20 mouse cellular contexts compared by ENCODE assay signal in genomic region chr2:40941301-40941700, GRCm38 (mm10).
DNase-seq lines count a peak whose midpoint lies in the region; ATAC-seq and TF ChIP-seq lines count a peak whose summit lies in the region.
"Had no signal": no experiment of that assay in that cellular context is flagged by ENCODE, and none has a peak within 500 bp of the region (broad histone marks: within the 10 kb centered on the region; RNA-seq: fewer than 3 reads in every experiment).

No protein-coding gene starts in this region.

- H3K4me3 ChIP-seq in forebrain, embryonic 14.5 days (ENCODE audit: low read depth, low read length) = no peak overlapping the region
- H3K4me3 ChIP-seq in forebrain, embryonic 12.5 days (replicated peaks) = no peak overlapping the region
- H3K4me3 ChIP-seq in hindbrain, postnatal 0 days (ENCODE audit: low read length) = no peak overlapping the region
- no peak overlapping the region for H3K4me3 ChIP-seq in hindbrain, embryonic 13.5 days
- H3K4me3 ChIP-seq: embryonic facial prominence, embryonic 13.5 days; forebrain, embryonic 15.5 days had no signal

- no peaks in the 10 kb centered on the region for H3K9me3 ChIP-seq in forebrain, embryonic 14.5 days (replicated peaks; ENCODE audit: control insufficient read depth, low read length)
- no peaks in the 10 kb centered on the region for H3K9me3 ChIP-seq in forebrain, embryonic 12.5 days
- no peaks in the 10 kb centered on the region for H3K9me3 ChIP-seq in hindbrain, postnatal 0 days (ENCODE audit: low read length)
- H3K9me3 ChIP-seq in hindbrain, embryonic 13.5 days = no peaks in the 10 kb centered on the region
- H3K9me3 ChIP-seq: embryonic facial prominence, embryonic 13.5 days; forebrain, embryonic 15.5 days had no signal

- H3K36me3 ChIP-seq in forebrain, embryonic 14.5 days (ENCODE audit: control insufficient read depth, insufficient read depth, low read length) = no peaks in the 10 kb centered on the region
- no peaks in the 10 kb centered on the region for H3K36me3 ChIP-seq in forebrain, embryonic 12.5 days (replicated peaks)
- H3K36me3 ChIP-seq in hindbrain, postnatal 0 days (ENCODE audit: insufficient read depth, low read length) = no peaks in the 10 kb centered on the region
- H3K36me3 ChIP-seq in hindbrain, embryonic 13.5 days = no peaks in the 10 kb centered on the region
- H3K36me3 ChIP-seq: embryonic facial prominence, embryonic 13.5 days; forebrain, embryonic 15.5 days had no signal

- no peak for TF ChIP-seq POLR2A in brain, embryonic 14.5 days (IDR thresholded peaks at IDR 0.05; ENCODE audit: borderline replicate concordance, extremely low read depth, insufficient read depth, insufficient read length, poor library complexity, severe bottlenecking)

- no peak overlapping the region for H3K27ac ChIP-seq in forebrain, embryonic 14.5 days (ENCODE audit: low read depth, low read length)
- no peak overlapping the region for H3K27ac ChIP-seq in forebrain, embryonic 12.5 days
- no peak overlapping the region for H3K27ac ChIP-seq in hindbrain, postnatal 0 days
- H3K27ac ChIP-seq in hindbrain, embryonic 13.5 days = no peak overlapping the region
- H3K27ac ChIP-seq: embryonic facial prominence, embryonic 13.5 days; forebrain, embryonic 15.5 days had no signal

- H3K27me3 ChIP-seq in forebrain, embryonic 14.5 days (replicated peaks; ENCODE audit: control insufficient read depth, insufficient read depth, low read length) = no peaks in the 10 kb centered on the region
- H3K27me3 ChIP-seq in forebrain, embryonic 12.5 days = no peaks in the 10 kb centered on the region
- H3K27me3 ChIP-seq in hindbrain, postnatal 0 days (ENCODE audit: insufficient read depth, low read length) = no peaks in the 10 kb centered on the region
- no peaks in the 10 kb centered on the region for H3K27me3 ChIP-seq in hindbrain, embryonic 13.5 days
- H3K27me3 ChIP-seq: embryonic facial prominence, embryonic 13.5 days; forebrain, embryonic 15.5 days; Patski had no signal

- WGBS in forebrain, embryonic 14.5 days = 46% methylated on average over 2 of the region's 2 CpGs
- 77% methylated on average over 2 of the region's 2 CpGs for WGBS in forebrain, embryonic 12.5 days
- WGBS in hindbrain, postnatal 0 days = 52% methylated on average over 2 of the region's 2 CpGs
- WGBS in hindbrain, embryonic 13.5 days = 59% methylated on average over 2 of the region's 2 CpGs

- ATAC-seq in forebrain, embryonic 14.5 days = peak; percentile 75; the same call in 1 of the 2 replicates
- no peak for ATAC-seq in forebrain, embryonic 12.5 days (ENCODE audit: low FRiP score)
- ATAC-seq in hindbrain, postnatal 0 days = no peak
- ATAC-seq in hindbrain, embryonic 13.5 days (ENCODE audit: low FRiP score) = no peak
- ATAC-seq: activated CD4-positive, CD25-positive, alpha-beta regulatory T cell, adult 4 months; forebrain, embryonic 15.5 days; forebrain, postnatal 0 days; Patski had no signal

- TF ChIP-seq CTCF in hindbrain, postnatal 0 days (IDR thresholded peaks at IDR 0.05; ENCODE audit: low read depth) = no peak
- TF ChIP-seq CTCF in brain, embryonic 14.5 days (IDR thresholded peaks at IDR 0.05; ENCODE audit: borderline replicate concordance, extremely low read depth, insufficient read depth, insufficient read length) = no peak

- no peak overlapping the region for H3K9ac ChIP-seq in forebrain, embryonic 14.5 days (ENCODE audit: low read length)
- no peak overlapping the region for H3K9ac ChIP-seq in forebrain, embryonic 12.5 days
- no peak overlapping the region for H3K9ac ChIP-seq in hindbrain, postnatal 0 days (replicated peaks; ENCODE audit: low read length)
- no peak overlapping the region for H3K9ac ChIP-seq in hindbrain, embryonic 13.5 days
- H3K9ac ChIP-seq: embryonic facial prominence, embryonic 13.5 days; forebrain, embryonic 15.5 days; forebrain, postnatal 0 days had no signal

- H3K4me2 ChIP-seq in forebrain, embryonic 14.5 days (ENCODE audit: low read length) = no peak overlapping the region
- no peak overlapping the region for H3K4me2 ChIP-seq in forebrain, embryonic 12.5 days
- H3K4me2 ChIP-seq in hindbrain, postnatal 0 days (ENCODE audit: low read depth, low read length) = no peak overlapping the region
- H3K4me2 ChIP-seq in hindbrain, embryonic 13.5 days = no peak overlapping the region
- H3K4me2 ChIP-seq: embryonic facial prominence, embryonic 13.5 days; forebrain, embryonic 15.5 days had no signal

- H3K4me1 ChIP-seq in forebrain, embryonic 14.5 days (ENCODE audit: control insufficient read depth, insufficient read depth, low read length) = no peaks in the 10 kb centered on the region
- H3K4me1 ChIP-seq in forebrain, embryonic 12.5 days = no peaks in the 10 kb centered on the region
- no peaks in the 10 kb centered on the region for H3K4me1 ChIP-seq in hindbrain, postnatal 0 days (ENCODE audit: insufficient read depth, low read length)
- H3K4me1 ChIP-seq in hindbrain, embryonic 13.5 days (replicated peaks) = no peaks in the 10 kb centered on the region
- H3K4me1 ChIP-seq: embryonic facial prominence, embryonic 13.5 days; forebrain, embryonic 15.5 days had no signal

- DNase-seq in forebrain, embryonic 14.5 days (ENCODE audit: low spot score) = peak; percentile 64
- peak; percentile 4 for DNase-seq in hindbrain, postnatal 0 days (ENCODE audit: low spot score)
- peak; percentile 41 for DNase-seq in Muller cell, postnatal 12 days (ENCODE audit: inconsistent ontology term)
- peak; percentile 74 for DNase-seq in brain, embryonic 14.5 days (ENCODE audit: low read depth)
- no peak for DNase-seq in layer of hippocampus, adult 11-12 months (ENCODE audit: low spot score)
- DNase-seq: adrenal gland, adult 8-10 months; adrenal gland, postnatal 14 days; adrenal gland, postnatal 36 days; cerebellum, adult 11 months; cerebellum, adult 18-20 months; cerebellum, adult 8-10 months; cerebellum, adult 9-11 months; cerebellum, postnatal 14 days; forebrain, postnatal 0 days had no signal
